Mouse (Mus musculus): ENCODE data around the gene Kcnj1. TPM values are rescaled to one million over a fixed set of nuclear protein-coding genes. Genes with fewer than 3 reads are reported as not detected.

Gene Kcnj1
- polyA plus RNA-seq, 1 experiment from 2014 or later = 0.01 TPM

GRCm38 (mm10) chr9:32350332-32350731 is 22.0 kb upstream of the Kcnj1 start:
- ChIA-PET CTCF (interaction anchor here (0.9 to 3.1 kb wide), 6 partner anchors 9 to 177 kb away, joined by 3 to 34 read pairs (median 3); no protein-coding TSS in a partner anchor), POLR2A (no interaction called here)
- in situ Hi-C loops (cut with MboI; ENCODE audit: low pct_unique_long_range_greater_than_20kb) = loop anchor here (25.0 kb wide), 1 partner anchor 788 kb away; no protein-coding TSS in a partner anchor
- H3K27me3 ChIP-seq = no peaks in the 10 kb centered on the region
- DNase-seq (ENCODE audit: low read depth, low spot score) = no peak
- ATAC-seq = no peak
- TF ChIP-seq CTCF (IDR thresholded peaks at IDR 0.05) = peak; percentile 81

GRCm38 (mm10) chr9:32360770-32361169 is 11.5 kb upstream of the Kcnj1 start:
- TF ChIP-seq CTCF (IDR thresholded peaks at IDR 0.05) = no peak
- POLR2A ChIA-PET = no interaction called here

GRCm38 (mm10) chr9:32368812-32369211 is 3.5 kb upstream of the Kcnj1 start:
- no peak for ATAC-seq
- ChIA-PET POLR2A (no interaction called here), CTCF (interaction anchor here (1.6 kb wide), 1 partner anchor 78 kb away, joined by 3 read pairs; no protein-coding TSS in a partner anchor)
- H3K27me3 ChIP-seq = peaks cover 4% of the 10 kb centered on the region
- TF ChIP-seq CTCF (IDR thresholded peaks at IDR 0.05) = no peak
- DNase-seq (ENCODE audit: low read depth, low spot score) = no peak
- in situ Hi-C loops (cut with MboI; ENCODE audit: low pct_unique_long_range_greater_than_20kb) = loop anchor here (25.0 kb wide), 1 partner anchor 807 kb away; no protein-coding TSS in a partner anchor

More at GRCm38 (mm10) chr9:32360770-32361169, 11.5 kb upstream of the Kcnj1 start:
- DNase-seq (ENCODE audit: low read depth, low spot score) (no peak), ATAC-seq (no peak)
- in situ Hi-C loops (cut with MboI; ENCODE audit: low pct_unique_long_range_greater_than_20kb) = loop anchor here (25.0 kb wide), 1 partner anchor 798 kb away; no protein-coding TSS in a partner anchor
- CTCF ChIA-PET = interaction anchor here (1.0 kb wide), 1 partner anchor 10 kb away, joined by 3 read pairs; no protein-coding TSS in a partner anchor
- peaks cover 9% of the 10 kb centered on the region for H3K27me3 ChIP-seq

GRCm38 (mm10) chr9:32369388-32369787 is 2.9 kb upstream of the Kcnj1 start:
- in situ Hi-C loops (cut with MboI; ENCODE audit: low pct_unique_long_range_greater_than_20kb) = loop anchor here (25.0 kb wide), 1 partner anchor 807 kb away; no protein-coding TSS in a partner anchor
- no peak for TF ChIP-seq CTCF (IDR thresholded peaks at IDR 0.05)
- ATAC-seq (no peak), DNase-seq (ENCODE audit: low read depth, low spot score) (no peak)
- peaks cover 2% of the 10 kb centered on the region for H3K27me3 ChIP-seq
- ChIA-PET POLR2A (no interaction called here), CTCF (interaction anchor here (1.6 kb wide), 1 partner anchor 77 kb away, joined by 3 read pairs; no protein-coding TSS in a partner anchor)

- ChIA-PET CTCF (interaction anchor here (1.4 kb wide), 1 partner anchor 15 kb away, joined by 3 read pairs; no protein-coding TSS in a partner anchor), POLR2A (no interaction called here)
- ATAC-seq = no peak
- in situ Hi-C loops (cut with MboI; ENCODE audit: low pct_unique_long_range_greater_than_20kb) = loop anchor here (25.0 kb wide), 1 partner anchor 811 kb away; no protein-coding TSS in a partner anchor
- no peak for DNase-seq (ENCODE audit: low read depth, low spot score)
- H3K27me3 ChIP-seq = no peaks in the 10 kb centered on the region
- no peak for TF ChIP-seq CTCF (IDR thresholded peaks at IDR 0.05)
Measured at GRCm38 (mm10) chr9:32373656-32374055, 1.4 kb downstream of the Kcnj1 start.

GRCm38 (mm10) chr9:32376031-32376430 is 3.7 kb downstream of the Kcnj1 start:
- POLR2A ChIA-PET = no interaction called here
- DNase-seq (ENCODE audit: low read depth, low spot score) = no peak
- no peaks in the 10 kb centered on the region for H3K27me3 ChIP-seq
- CTCF ChIA-PET = no interaction called here
- ATAC-seq = no peak
- TF ChIP-seq CTCF (IDR thresholded peaks at IDR 0.05) = no peak
- in situ Hi-C loops (cut with MboI; ENCODE audit: low pct_unique_long_range_greater_than_20kb) = no loop called here

- in situ Hi-C loops (cut with MboI; ENCODE audit: low pct_unique_long_range_greater_than_20kb) = no loop called here
- CTCF ChIA-PET = interaction anchor here (1.0 to 1.7 kb wide), 2 partner anchors 11 to 105 kb away, joined by 3 read pairs; no protein-coding TSS in a partner anchor
- no peak for ATAC-seq
- DNase-seq (ENCODE audit: low read depth, low spot score) = no peak
- no peak for TF ChIP-seq CTCF (IDR thresholded peaks at IDR 0.05)
- POLR2A ChIA-PET = no interaction called here
- no peaks in the 10 kb centered on the region for H3K27me3 ChIP-seq
Measured at GRCm38 (mm10) chr9:32376863-32377590, 4.7 kb downstream of the Kcnj1 start.

- H3K27me3 ChIP-seq = no peaks in the 10 kb centered on the region
- in situ Hi-C loops (cut with MboI; ENCODE audit: low pct_unique_long_range_greater_than_20kb) = no loop called here
- DNase-seq (ENCODE audit: low read depth, low spot score) (no peak), ATAC-seq (no peak)
- ChIA-PET CTCF (interaction anchor here (0.8 to 1.4 kb wide), 3 partner anchors 14 to 32 kb away, joined by 3 read pairs; no protein-coding TSS in a partner anchor), POLR2A (no interaction called here)
- TF ChIP-seq CTCF (IDR thresholded peaks at IDR 0.05) = no peak
Measured at GRCm38 (mm10) chr9:32384906-32385305, 12.6 kb downstream of the Kcnj1 start.

GRCm38 (mm10) chr9:32388120-32388519 is 15.8 kb downstream of the Kcnj1 start:
- H3K27me3 ChIP-seq = no peaks in the 10 kb centered on the region
- peak; percentile 56 for TF ChIP-seq CTCF (IDR thresholded peaks at IDR 0.05)
- no peak for ATAC-seq
- in situ Hi-C loops (cut with MboI; ENCODE audit: low pct_unique_long_range_greater_than_20kb) = no loop called here
- DNase-seq (ENCODE audit: low read depth, low spot score) = no peak
- ChIA-PET CTCF (interaction anchor here (1.0 to 1.4 kb wide), 2 partner anchors 11 to 17 kb away, joined by 3 read pairs; no protein-coding TSS in a partner anchor), POLR2A (no interaction called here)

GRCm38 (mm10) chr9:32391092-32391491 is 18.8 kb downstream of the Kcnj1 start:
- POLR2A ChIA-PET = no interaction called here
- TF ChIP-seq CTCF (IDR thresholded peaks at IDR 0.05) = no peak
- no peaks in the 10 kb centered on the region for H3K27me3 ChIP-seq
- ATAC-seq (no peak), DNase-seq (ENCODE audit: low read depth, low spot score) (no peak)
- CTCF ChIA-PET = interaction anchor here (1.6 kb wide), 1 partner anchor 11 kb away, joined by 4 read pairs; no protein-coding TSS in a partner anchor
- in situ Hi-C loops (cut with MboI; ENCODE audit: low pct_unique_long_range_greater_than_20kb) = no loop called here

GRCm38 (mm10) chr9:32391701-32392100 is 19.4 kb downstream of the Kcnj1 start:
- ChIA-PET POLR2A (no interaction called here), CTCF (interaction anchor here (1.0 to 1.6 kb wide), 3 partner anchors 10 to 168 kb away, joined by 4 to 7 read pairs (median 4); no protein-coding TSS in a partner anchor)
- peaks cover 5% of the 10 kb centered on the region for H3K27me3 ChIP-seq
- no peak for ATAC-seq
- in situ Hi-C loops (cut with MboI; ENCODE audit: low pct_unique_long_range_greater_than_20kb) = no loop called here
- TF ChIP-seq CTCF (IDR thresholded peaks at IDR 0.05) = no peak
- no peak for DNase-seq (ENCODE audit: low read depth, low spot score)
